ENCODE assay signal across 26 mouse cellular contexts in the genomic region with DNA sequence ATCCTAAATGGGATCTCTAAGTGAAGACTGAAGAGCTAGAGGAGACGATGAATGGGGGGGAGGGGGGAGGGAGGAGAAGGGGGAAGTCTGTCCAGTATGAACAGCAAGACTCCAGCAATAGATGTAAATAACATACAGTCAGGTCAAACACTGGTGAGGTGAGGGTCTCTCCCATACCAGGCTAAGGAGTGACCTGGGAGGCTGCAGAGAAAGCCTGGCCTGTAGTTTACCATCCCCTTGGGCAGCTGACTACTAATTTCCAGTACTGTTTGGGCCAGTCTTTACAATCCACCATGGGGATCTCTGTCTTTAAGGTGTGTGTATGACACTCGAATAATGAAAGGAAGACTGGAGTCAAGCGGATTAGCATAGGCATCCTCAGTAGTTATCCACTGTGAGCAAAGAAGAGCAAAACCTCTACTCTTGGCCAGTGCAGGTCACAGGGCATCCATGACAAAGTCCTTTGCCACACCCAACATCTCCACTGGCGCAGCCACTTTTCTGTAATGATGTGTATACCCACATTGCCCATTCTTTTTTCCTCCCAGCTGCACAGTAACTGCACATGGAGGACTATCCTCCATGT.
DNase-seq lines count a peak whose midpoint lies in the region; ATAC-seq and TF ChIP-seq lines count a peak whose summit lies in the region.
"Had no signal": no experiment of that assay in that cellular context is flagged by ENCODE, and none has a peak within 500 bp of the region (broad histone marks: within the 10 kb centered on the region; RNA-seq: fewer than 3 reads in every experiment).

No protein-coding gene starts in this region.

- peak; percentile 35 for DNase-seq in hindbrain, embryonic 10.5 days (ENCODE audit: low spot score)
- DNase-seq in hindbrain, postnatal 0 days (ENCODE audit: low spot score): no peak
- no peak for DNase-seq in midbrain, embryonic 10.5 days (ENCODE audit: low spot score)
- DNase-seq in midbrain, postnatal 0 days (ENCODE audit: low spot score): no peak
- DNase-seq in hindbrain, embryonic 14.5 days (ENCODE audit: low spot score): no peak
- DNase-seq in midbrain, embryonic 14.5 days: no peak
- DNase-seq in thymus, postnatal 0 days (ENCODE audit: low spot score): no peak
- DNase-seq: adrenal gland, adult 2 months; B cell, adult 2 months; cerebellum, adult 11-12 months; cerebellum, postnatal 14 days; gastrocnemius, postnatal 14 days; heart, adult 18-20 months; heart, postnatal 14 days; kidney, adult 11 months; layer of hippocampus, adult 9-11 months; right cerebral cortex, postnatal 14 days; thymus, adult 2 months had no signal

- 52% methylated on average over 4 of the region's 4 CpGs for WGBS in hindbrain, embryonic 10.5 days
- 51% methylated on average over 4 of the region's 4 CpGs for WGBS in hindbrain, postnatal 0 days
- 58% methylated on average over 4 of the region's 4 CpGs for WGBS in midbrain, embryonic 10.5 days
- WGBS in midbrain, postnatal 0 days: 61% methylated on average over 4 of the region's 4 CpGs
- WGBS in hindbrain, embryonic 14.5 days: 47% methylated on average over 4 of the region's 4 CpGs
- 58% methylated on average over 4 of the region's 4 CpGs for WGBS in midbrain, embryonic 14.5 days

- H3K4me2 ChIP-seq in hindbrain, postnatal 0 days (ENCODE audit: low read depth, low read length): no peak overlapping the region
- H3K4me2 ChIP-seq in midbrain, postnatal 0 days (ENCODE audit: low read depth, low read length, poor library complexity, severe bottlenecking): no peak overlapping the region
- no peak overlapping the region for H3K4me2 ChIP-seq in hindbrain, embryonic 14.5 days (replicated peaks)
- no peak overlapping the region for H3K4me2 ChIP-seq in midbrain, embryonic 14.5 days (ENCODE audit: low read length)
- H3K4me2 ChIP-seq: embryonic facial prominence, embryonic 12.5 days; heart, embryonic 13.5 days had no signal

- no peaks in the 10 kb centered on the region for H3K9me3 ChIP-seq in hindbrain, embryonic 10.5 days
- H3K9me3 ChIP-seq in hindbrain, postnatal 0 days (ENCODE audit: low read length): no peaks in the 10 kb centered on the region
- no peaks in the 10 kb centered on the region for H3K9me3 ChIP-seq in midbrain, embryonic 10.5 days (replicated peaks)
- H3K9me3 ChIP-seq in midbrain, postnatal 0 days (ENCODE audit: low read length): no peaks in the 10 kb centered on the region
- H3K9me3 ChIP-seq in hindbrain, embryonic 14.5 days (ENCODE audit: control insufficient read depth, low read length): no peaks in the 10 kb centered on the region
- no peaks in the 10 kb centered on the region for H3K9me3 ChIP-seq in midbrain, embryonic 14.5 days (ENCODE audit: control insufficient read depth, low read length)
- H3K9me3 ChIP-seq: embryonic facial prominence, embryonic 12.5 days; G1E; heart, embryonic 13.5 days had no signal

- H3K4me1 ChIP-seq in hindbrain, embryonic 10.5 days (replicated peaks): peaks cover 51% of the 10 kb centered on the region
- H3K4me1 ChIP-seq in hindbrain, postnatal 0 days (ENCODE audit: insufficient read depth, low read length): no peaks in the 10 kb centered on the region
- H3K4me1 ChIP-seq in midbrain, embryonic 10.5 days: peaks cover 38% of the 10 kb centered on the region
- no peaks in the 10 kb centered on the region for H3K4me1 ChIP-seq in midbrain, postnatal 0 days (ENCODE audit: insufficient read depth, low read length)
- H3K4me1 ChIP-seq in hindbrain, embryonic 14.5 days (replicated peaks; ENCODE audit: control insufficient read depth, insufficient read depth, low read length): peaks cover 5% of the 10 kb centered on the region; the same call in 1 of the 2 replicates
- no peaks in the 10 kb centered on the region for H3K4me1 ChIP-seq in midbrain, embryonic 14.5 days (ENCODE audit: control insufficient read depth, insufficient read depth, low read length)

- no peaks in the 10 kb centered on the region for H3K36me3 ChIP-seq in hindbrain, embryonic 10.5 days
- H3K36me3 ChIP-seq in hindbrain, postnatal 0 days (ENCODE audit: insufficient read depth, low read length): no peaks in the 10 kb centered on the region
- H3K36me3 ChIP-seq in midbrain, embryonic 10.5 days: no peaks in the 10 kb centered on the region
- H3K36me3 ChIP-seq in midbrain, postnatal 0 days (ENCODE audit: insufficient read depth, low read length): no peaks in the 10 kb centered on the region
- H3K36me3 ChIP-seq in hindbrain, embryonic 14.5 days (replicated peaks; ENCODE audit: control insufficient read depth, insufficient read depth): no peaks in the 10 kb centered on the region
- no peaks in the 10 kb centered on the region for H3K36me3 ChIP-seq in midbrain, embryonic 14.5 days (ENCODE audit: control insufficient read depth, insufficient read depth, low read length)
- H3K36me3 ChIP-seq: embryonic facial prominence, embryonic 12.5 days; G1E; heart, embryonic 13.5 days had no signal

- no peaks in the 10 kb centered on the region for H3K27me3 ChIP-seq in hindbrain, embryonic 10.5 days (ENCODE audit: insufficient read depth, poor library complexity, severe bottlenecking)
- H3K27me3 ChIP-seq in hindbrain, postnatal 0 days (ENCODE audit: insufficient read depth, low read length): no peaks in the 10 kb centered on the region
- no peaks in the 10 kb centered on the region for H3K27me3 ChIP-seq in midbrain, embryonic 10.5 days (ENCODE audit: low read depth, poor library complexity, severe bottlenecking)
- no peaks in the 10 kb centered on the region for H3K27me3 ChIP-seq in midbrain, postnatal 0 days (ENCODE audit: insufficient read depth, low read length)
- H3K27me3 ChIP-seq in hindbrain, embryonic 14.5 days (ENCODE audit: control insufficient read depth, insufficient read depth, low read length): no peaks in the 10 kb centered on the region
- no peaks in the 10 kb centered on the region for H3K27me3 ChIP-seq in midbrain, embryonic 14.5 days (ENCODE audit: control insufficient read depth, insufficient read depth, low read length)
- H3K27me3 ChIP-seq: CH12.LX; embryonic facial prominence, embryonic 12.5 days; heart, embryonic 13.5 days had no signal

- no peak overlapping the region for H3K9ac ChIP-seq in hindbrain, postnatal 0 days (replicated peaks; ENCODE audit: low read length)
- H3K9ac ChIP-seq in midbrain, postnatal 0 days (replicated peaks; ENCODE audit: low read length, poor library complexity, severe bottlenecking): no peak overlapping the region
- no peak overlapping the region for H3K9ac ChIP-seq in hindbrain, embryonic 14.5 days
- H3K9ac ChIP-seq in midbrain, embryonic 14.5 days (replicated peaks; ENCODE audit: low read length): no peak overlapping the region
- H3K9ac ChIP-seq: embryonic facial prominence, embryonic 12.5 days; heart, embryonic 13.5 days; liver, embryonic 14.5 days had no signal

- H3K4me3 ChIP-seq in hindbrain, embryonic 10.5 days: no peak overlapping the region
- H3K4me3 ChIP-seq in hindbrain, postnatal 0 days (ENCODE audit: low read length): no peak overlapping the region
- H3K4me3 ChIP-seq in midbrain, embryonic 10.5 days: no peak overlapping the region
- no peak overlapping the region for H3K4me3 ChIP-seq in midbrain, postnatal 0 days (ENCODE audit: low read depth, low read length)
- H3K4me3 ChIP-seq in hindbrain, embryonic 14.5 days (replicated peaks; ENCODE audit: low read length): no peak overlapping the region
- no peak overlapping the region for H3K4me3 ChIP-seq in midbrain, embryonic 14.5 days (replicated peaks; ENCODE audit: low read depth, low read length)
- H3K4me3 ChIP-seq: embryonic facial prominence, embryonic 12.5 days; heart, embryonic 13.5 days had no signal

- ATAC-seq in hindbrain, postnatal 0 days: no peak
- ATAC-seq in midbrain, postnatal 0 days (ENCODE audit: low FRiP score): no peak
- 0 out of 2 replicates have a peak, but pooled peaks have one; percentile 9 for ATAC-seq in hindbrain, embryonic 14.5 days (ENCODE audit: low FRiP score)
- ATAC-seq in midbrain, embryonic 14.5 days (ENCODE audit: low FRiP score, low TSS enrichment): peak; percentile 1; the same call in 1 of the 2 replicates
- ATAC-seq: forebrain, embryonic 14.5 days had no signal

- TF ChIP-seq CTCF in hindbrain, postnatal 0 days (IDR thresholded peaks at IDR 0.05; ENCODE audit: low read depth): no peak
- no peak for TF ChIP-seq CTCF in midbrain, postnatal 0 days (IDR thresholded peaks at IDR 0.05)

- H3K27ac ChIP-seq in hindbrain, embryonic 10.5 days: peak overlapping the region; percentile 51; the same call in 1 of the 2 replicates
- H3K27ac ChIP-seq in hindbrain, postnatal 0 days: no peak overlapping the region
- peak overlapping the region; percentile 59 for H3K27ac ChIP-seq in midbrain, embryonic 10.5 days (replicated peaks)
- no peak overlapping the region for H3K27ac ChIP-seq in midbrain, postnatal 0 days (ENCODE audit: low read depth, low read length)
- no peak overlapping the region for H3K27ac ChIP-seq in hindbrain, embryonic 14.5 days
- no peak overlapping the region for H3K27ac ChIP-seq in midbrain, embryonic 14.5 days (replicated peaks; ENCODE audit: low read depth, low read length)
- H3K27ac ChIP-seq: embryonic facial prominence, embryonic 12.5 days; heart, embryonic 13.5 days; kidney, postnatal 0 days; liver, embryonic 14.5 days; stomach, postnatal 0 days had no signal

Comparison
In these comparisons a context has a peak if more than half of its experiments do, and no peak if none do; other contexts are left out.
1. H3K27ac ChIP-seq: peak in hindbrain, embryonic 10.5 days (single experiment) and midbrain, embryonic 10.5 days (single experiment); none in hindbrain, postnatal 0 days (single experiment), midbrain, postnatal 0 days (single experiment), hindbrain, embryonic 14.5 days (single experiment) and midbrain, embryonic 14.5 days (single experiment).
2. ATAC-seq: peak in hindbrain, embryonic 14.5 days (single experiment) and midbrain, embryonic 14.5 days (single experiment); none in hindbrain, postnatal 0 days (single experiment) and midbrain, postnatal 0 days (single experiment).